Mouse (Mus musculus) embryonic facial prominence, embryonic 11.5 days (tissue): ENCODE data around the gene 4930524B15Rik. TPM values are rescaled to one million over a fixed set of nuclear protein-coding genes. Genes with fewer than 3 reads are reported as not detected.

Experiments used
- ATAC-seq: fragments of 200-750 bp; cut with Nextera tagmentation; replicated peaks from 2 replicates; pipeline ENCODE4 v1.8.0; 2017; ENCODE audit warnings: low read depth; ENCODE audit not compliant: insufficient number of reproducible peaks, low FRiP score, low TSS enrichment
- DNase-seq: peaks from one replicate; pipeline ENCODE4 v3.0.0-alpha.2; 2015; ENCODE audit warnings: low spot score
- H3K27ac ChIP-seq: fragments of 300-500 bp; sonication (generic); replicated peaks from 2 replicates; pipeline ENCODE4 v1.5.1; 2014; ENCODE audit warnings: mild to moderate bottlenecking, low read depth, low read length, control low read depth
- H3K27me3 ChIP-seq: fragments of 300-500 bp; sonication (generic); 2 replicates; pipeline ENCODE4 v1.6.1; 2014; ENCODE audit warnings: mild to moderate bottlenecking, low read length, moderate library complexity, mixed read lengths; ENCODE audit not compliant: control insufficient read depth, insufficient read depth
- H3K36me3 ChIP-seq: fragments of 300-500 bp; sonication (generic); replicated peaks from 2 replicates; pipeline ENCODE4 v1.6.1; 2014; ENCODE audit warnings: low read depth, mild to moderate bottlenecking, low read length, moderate library complexity, mixed read lengths; ENCODE audit not compliant: control insufficient read depth, insufficient read depth
- H3K4me1 ChIP-seq: fragments of 300-500 bp; sonication (generic); 2 replicates; pipeline ENCODE4 v1.6.1; 2014; ENCODE audit warnings: low read length, mixed read lengths; ENCODE audit not compliant: control insufficient read depth, insufficient read depth
- H3K4me2 ChIP-seq: fragments of 300-500 bp; sonication (generic); 2 replicates; pipeline ENCODE4 v1.6.1; 2014; ENCODE audit warnings: low read depth, mild to moderate bottlenecking, control low read depth, low read length, moderate library complexity
- H3K4me3 ChIP-seq: fragments of 300-500 bp; sonication (generic); 2 replicates; pipeline ENCODE4 v1.5.1; 2014; ENCODE audit warnings: low read depth, low read length, control low read depth
- H3K9ac ChIP-seq: fragments of 300-500 bp; sonication (generic); replicated peaks from 2 replicates; pipeline ENCODE4 v1.6.1; 2014; ENCODE audit warnings: mild to moderate bottlenecking, control low read depth, low read length
- H3K9me3 ChIP-seq: fragments of 300-500 bp; sonication (generic); replicated peaks from 2 replicates; pipeline ENCODE4 v1.6.1; 2016; ENCODE audit warnings: mild to moderate bottlenecking, low read length, inconsistent platforms, mixed read lengths; ENCODE audit not compliant: control insufficient read depth
- WGBS: fragments of 180-500 bp; shearing (Covaris S2); extraction: QIAGEN DNeasy Blood & Tissue Kit; methylation state at CpG from one replicate; pipeline ENCODE4 v1.1.7; 2014; 5-methylcytosine and 5-hydroxymethylcytosine counted together
- polyA plus RNA-seq: library from polyadenylated mRNA; unstranded; fragments of >200 nt; fragmentation: Nextera tagmentation; extraction: Ambion mirVana; gene quantifications from 2 replicates; pipeline ENCODE4 v1.2.1, GENCODE M21; 2014

The 4930524B15Rik gene
- polyA plus RNA-seq, 1 experiment from 2014 or later: not detected

DNA sequence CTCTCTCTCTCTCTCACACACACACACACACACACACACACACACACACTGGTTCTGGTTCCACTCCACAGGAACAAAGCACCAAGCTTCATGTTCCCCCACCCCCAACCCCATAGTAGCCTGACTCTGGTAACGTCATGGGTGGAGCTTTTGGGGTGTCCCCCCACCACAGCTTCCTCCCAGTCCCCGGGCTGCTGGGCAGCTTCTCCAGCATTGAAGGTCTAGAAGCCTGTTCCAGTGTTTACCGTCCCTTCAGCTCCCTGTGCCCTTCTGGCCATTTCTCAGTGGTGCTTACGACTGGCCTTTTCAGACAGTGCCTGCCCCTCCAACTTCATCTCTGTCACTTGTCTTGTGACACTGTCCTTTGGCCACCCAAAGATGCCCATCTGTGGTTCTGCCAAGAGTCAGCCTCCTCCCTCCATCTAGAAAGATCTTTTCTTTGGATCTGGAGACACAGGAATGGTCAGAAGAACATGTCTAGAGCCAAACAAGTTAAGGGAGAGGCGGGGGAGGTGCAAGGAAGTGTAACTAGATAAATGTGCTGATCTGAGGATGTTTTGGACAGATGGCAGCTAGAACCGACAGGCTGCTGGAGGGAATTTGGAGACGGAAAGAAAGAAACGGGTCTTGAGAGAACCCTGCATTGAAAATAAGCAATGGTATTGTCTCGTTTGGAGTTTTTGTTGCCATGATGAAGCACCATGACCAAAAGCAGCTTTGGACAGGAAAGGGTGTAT is 46.6 kb downstream of the 4930524B15Rik start:
- DNase-seq (no peak), ATAC-seq (no peak)
- Histone ChIP-seq H3K9ac (no peak overlapping the region), H3K27ac (no peak overlapping the region), H3K9me3 (no peaks in the 10 kb centered on the region), H3K36me3 (no peaks in the 10 kb centered on the region), H3K4me1 (no peaks in the 10 kb centered on the region), H3K4me3 (no peak overlapping the region), H3K27me3 (no peaks in the 10 kb centered on the region), H3K4me2 (no peak overlapping the region)
- 68% methylated on average over 9 of the region's 9 CpGs for WGBS

GRCm38 (mm10) chr11:32013014-32013427 is 47.6 kb downstream of the 4930524B15Rik start:
- Histone ChIP-seq H3K27me3 (no peaks in the 10 kb centered on the region), H3K4me3 (no peak overlapping the region), H3K4me1 (no peaks in the 10 kb centered on the region), H3K9me3 (no peaks in the 10 kb centered on the region), H3K27ac (no peak overlapping the region), H3K9ac (no peak overlapping the region), H3K4me2 (no peak overlapping the region), H3K36me3 (no peaks in the 10 kb centered on the region)
- ATAC-seq (no peak), DNase-seq (no peak)
- 81% methylated on average over 4 of the region's 4 CpGs for WGBS

- H3K9ac ChIP-seq: no peak overlapping the region
- no peaks in the 10 kb centered on the region for H3K4me1 ChIP-seq
- H3K27me3 ChIP-seq: no peaks in the 10 kb centered on the region
- no peak overlapping the region for H3K4me3 ChIP-seq
- no peak for ATAC-seq
- no peak for DNase-seq
- no peaks in the 10 kb centered on the region for H3K9me3 ChIP-seq
- H3K27ac ChIP-seq: no peak overlapping the region
- no peak overlapping the region for H3K4me2 ChIP-seq
- no peaks in the 10 kb centered on the region for H3K36me3 ChIP-seq
- 79% methylated on average over 1 of the region's 1 CpGs for WGBS
These were observed 48.2 kb downstream of the 4930524B15Rik start for GRCm38 (mm10) chr11:32013561-32013960.

DNA sequence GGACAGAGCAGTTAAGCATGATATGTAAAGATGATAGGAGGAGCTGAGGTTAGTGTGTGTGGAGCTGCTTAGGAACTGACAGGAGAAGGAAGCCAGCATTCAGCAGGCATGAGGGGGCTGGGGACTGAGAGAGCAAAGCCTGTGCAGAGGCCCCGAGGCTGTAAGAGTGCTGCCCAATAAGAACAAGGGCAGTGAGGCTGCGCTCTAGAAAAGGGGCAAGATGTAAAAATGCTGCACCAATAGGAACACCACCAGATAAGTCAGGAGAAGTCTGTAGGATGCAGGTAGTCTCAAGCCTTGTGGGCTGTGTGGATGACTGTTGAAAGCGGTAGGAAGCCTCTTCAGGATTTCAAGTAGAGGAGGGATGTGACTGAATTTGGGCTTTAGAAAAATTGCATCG is 52.8 kb downstream of the 4930524B15Rik start:
- DNase-seq: peak; percentile 53
- H3K27ac ChIP-seq: no peak overlapping the region

GRCm38 (mm10) chr11:32020031-32020965 is 54.9 kb downstream of the 4930524B15Rik start:
- H3K9ac ChIP-seq: no peak overlapping the region
- no peaks in the 10 kb centered on the region for H3K9me3 ChIP-seq
- WGBS: 45% methylated on average over 8 of the region's 8 CpGs
- no peak overlapping the region for H3K4me3 ChIP-seq
- H3K27ac ChIP-seq: no peak overlapping the region
- DNase-seq (no peak), ATAC-seq (no peak)
- no peaks in the 10 kb centered on the region for H3K36me3 ChIP-seq
- H3K4me1 ChIP-seq: no peaks in the 10 kb centered on the region
- no peak overlapping the region for H3K4me2 ChIP-seq
- H3K27me3 ChIP-seq: no peaks in the 10 kb centered on the region

More for the DNA sequence above, 52.8 kb downstream of the 4930524B15Rik start:
- Histone ChIP-seq H3K36me3 (no peaks in the 10 kb centered on the region), H3K9me3 (no peaks in the 10 kb centered on the region), H3K4me2 (no peak overlapping the region), H3K4me1 (no peaks in the 10 kb centered on the region), H3K9ac (no peak overlapping the region), H3K4me3 (no peak overlapping the region), H3K27me3 (no peaks in the 10 kb centered on the region)
- ATAC-seq: no peak
- WGBS: 44% methylated on average over 4 of the region's 4 CpGs

- ATAC-seq (no peak), DNase-seq (peak; percentile 22)
- no peak overlapping the region for H3K4me3 ChIP-seq
- no peak overlapping the region for H3K9ac ChIP-seq
- no peak overlapping the region for H3K4me2 ChIP-seq
- H3K27me3 ChIP-seq: no peaks in the 10 kb centered on the region
- no peaks in the 10 kb centered on the region for H3K36me3 ChIP-seq
- no peak overlapping the region for H3K27ac ChIP-seq
- WGBS: 60% methylated on average over 5 of the region's 5 CpGs
- H3K4me1 ChIP-seq: no peaks in the 10 kb centered on the region
- H3K9me3 ChIP-seq: no peaks in the 10 kb centered on the region
These were observed 61.2 kb downstream of the 4930524B15Rik start for GRCm38 (mm10) chr11:32026634-32027033.

DNA sequence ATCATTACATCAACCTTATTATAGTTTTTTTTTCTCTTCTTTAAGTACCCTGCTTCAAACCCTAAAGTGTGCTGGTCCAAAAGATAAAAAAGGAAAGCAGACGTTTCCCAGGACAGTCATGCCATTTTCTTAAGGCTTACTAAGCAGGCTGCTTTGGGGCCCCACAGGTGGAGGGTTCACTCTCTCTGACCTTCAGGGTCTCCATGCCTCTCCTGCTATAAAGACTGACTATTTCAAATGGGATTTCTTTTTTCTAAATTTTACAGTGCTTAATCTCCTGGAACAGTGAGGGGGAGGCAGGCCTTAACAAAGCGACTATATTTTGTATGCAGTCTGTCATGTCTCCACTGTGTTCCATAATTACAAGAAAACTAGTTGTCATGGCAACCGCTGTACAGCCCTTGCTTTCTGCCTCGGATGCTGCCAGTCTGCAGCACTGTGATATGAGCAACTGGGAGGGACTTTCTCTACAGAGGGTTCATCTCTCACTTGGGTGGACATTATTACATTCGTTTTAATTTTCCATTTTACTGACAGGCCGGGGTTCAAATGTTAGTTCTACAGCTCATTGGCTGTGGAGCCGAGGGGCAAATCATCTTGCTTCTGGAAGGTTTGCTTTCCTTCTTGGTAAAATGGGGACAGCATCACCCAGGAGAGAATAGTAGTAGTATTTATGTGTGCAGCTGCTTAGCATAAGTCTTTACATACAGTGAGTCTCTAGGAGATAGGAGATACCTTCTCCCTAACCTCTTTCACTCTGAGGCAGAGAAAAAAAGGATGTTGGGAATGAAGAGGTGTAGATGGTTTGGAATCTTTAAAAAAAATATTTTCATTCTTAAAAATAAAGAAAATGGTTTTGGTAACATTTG is 62.3 kb downstream of the 4930524B15Rik start:
- H3K9me3 ChIP-seq: no peaks in the 10 kb centered on the region
- H3K4me2 ChIP-seq: no peak overlapping the region
- peak; percentile 56; the same call in 1 of the 2 replicates for ATAC-seq
- peak; percentile 57 for DNase-seq
- no peaks in the 10 kb centered on the region for H3K27me3 ChIP-seq
- H3K9ac ChIP-seq: no peak overlapping the region
- H3K4me3 ChIP-seq: no peak overlapping the region
- H3K4me1 ChIP-seq: no peaks in the 10 kb centered on the region
- no peak overlapping the region for H3K27ac ChIP-seq
- WGBS: 62% methylated on average over 7 of the region's 7 CpGs
- H3K36me3 ChIP-seq: no peaks in the 10 kb centered on the region
